Mouse (Mus musculus): Measurements from ENCODE around the gene Spns2. TPM values are rescaled to one million over a fixed set of nuclear protein-coding genes. Genes with fewer than 3 reads are reported as not detected.

The Spns2 gene
- total and polyA plus RNA-seq, 3 experiments = 0.07 to 0.17 (median 0.14) TPM

GRCm38 (mm10) chr11:72425201-72425600 is 64.5 kb downstream of the Spns2 start:
- Histone ChIP-seq H3K9me3 (replicated peaks; ENCODE audit: low read length) (peaks cover 12% of the 10 kb centered on the region), H3K27ac (ENCODE audit: insufficient read depth, low read depth) (no peak overlapping the region), H3K79me2 (replicated peaks; ENCODE audit: control insufficient read depth, extremely low read depth, insufficient read depth, poor library complexity, severe bottlenecking) (no peaks in the 10 kb centered on the region), H3K4me2 (ENCODE audit: insufficient read depth, low read depth, poor library complexity, severe bottlenecking) (no peak overlapping the region), H3K27me3 (replicated peaks) (peaks cover 13% of the 10 kb centered on the region), H3K9ac (ENCODE audit: insufficient read depth, low read depth) (no peak overlapping the region), H3K4me3 (replicated peaks in 1 of 3; ENCODE audit: low read depth in 2 of 3, low read length in 2 of 3, poor library complexity in 1 of 3) (no peak overlapping the region), H3K36me3 (replicated peaks in 1 of 2; ENCODE audit: control insufficient read depth in 1 of 2, insufficient read depth in 1 of 2, low read length in 1 of 2) (no peaks in the 10 kb centered on the region), H3K4me1 (ENCODE audit: control insufficient read depth in 1 of 2, insufficient read depth in 2 of 2) (peaks cover 0 to 11% of the 10 kb centered on the region in 2 experiments; a peak in 2 of 4 replicates)
- no peak for TF ChIP-seq MEF2A (IDR thresholded peaks at IDR 0.05; ENCODE audit: borderline replicate concordance, low read depth, low read length)
- no peak for TF ChIP-seq GABPA (IDR thresholded peaks at IDR 0.05; ENCODE audit: insufficient replicate concordance, low read depth, low read length)
- no peak for TF ChIP-seq ZC3H11A (IDR thresholded peaks at IDR 0.05; ENCODE audit: low read depth, low read length)
- TF ChIP-seq PAX5 (IDR thresholded peaks at IDR 0.05; ENCODE audit: low read length) = no peak
- TF ChIP-seq MAX (IDR thresholded peaks at IDR 0.05; ENCODE audit: low read length) = no peak
- in situ Hi-C loops (cut with MboI; ENCODE audit: low pct_ligation_motif_present, low pct_unique_long_range_greater_than_20kb, low sequenced_read_pairs) (loop anchor here (25.0 kb wide), 1 partner anchor 587 kb away; the partner anchor contains the start of gene Camkk1), dilution Hi-C loops (cut with MboI; ENCODE audit: extremely low pct_ligation_motif_present, extremely low pct_unique_long_range_greater_than_20kb, low sequenced_read_pairs) (no loop called here)
- DNase-seq (ENCODE audit: extremely low read depth) = no peak

- in situ Hi-C loops (cut with MboI; ENCODE audit: low pct_ligation_motif_present, low pct_unique_long_range_greater_than_20kb, low sequenced_read_pairs) = loop anchor here (5.0 kb wide), 1 partner anchor 81 kb away; no protein-coding TSS in a partner anchor
- Histone ChIP-seq H3K4me3 (replicated peaks in 1 of 3; ENCODE audit: low read depth in 2 of 3, low read length in 2 of 3, poor library complexity in 1 of 3) (no peak overlapping the region), H3K4me1 (ENCODE audit: control insufficient read depth in 1 of 2, insufficient read depth in 2 of 2) (peaks cover 0 to 5% of the 10 kb centered on the region in 2 experiments; a peak in 1 of 4 replicates), H3K9ac (ENCODE audit: insufficient read depth, low read depth) (no peak overlapping the region), H3K9me3 (replicated peaks; ENCODE audit: low read length) (peaks cover 12% of the 10 kb centered on the region), H3K27ac (ENCODE audit: insufficient read depth, low read depth) (no peak overlapping the region), H3K36me3 (replicated peaks in 1 of 2; ENCODE audit: control insufficient read depth in 1 of 2, insufficient read depth in 1 of 2, low read length in 1 of 2) (no peaks in the 10 kb centered on the region), H3K4me2 (ENCODE audit: insufficient read depth, low read depth, poor library complexity, severe bottlenecking) (no peak overlapping the region), H3K79me2 (replicated peaks; ENCODE audit: control insufficient read depth, extremely low read depth, insufficient read depth, poor library complexity, severe bottlenecking) (no peaks in the 10 kb centered on the region), H3K27me3 (replicated peaks) (peaks cover 13% of the 10 kb centered on the region)
- dilution Hi-C loops (cut with MboI; ENCODE audit: extremely low pct_ligation_motif_present, extremely low pct_unique_long_range_greater_than_20kb, low sequenced_read_pairs) = no loop called here
- no peak for TF ChIP-seq HCFC1 (IDR thresholded peaks at IDR 0.05; ENCODE audit: low read depth, low read length)
- no peak for TF ChIP-seq CHD2 (IDR thresholded peaks at IDR 0.05; ENCODE audit: low read length)
- no peak for TF ChIP-seq EP300 (IDR thresholded peaks at IDR 0.05; ENCODE audit: low read length)
- no peak for TF ChIP-seq MAFK (IDR thresholded peaks at IDR 0.05; ENCODE audit: insufficient replicate concordance, low read length)
- no peak for DNase-seq (ENCODE audit: extremely low read depth)
These were observed 66.0 kb downstream of the Spns2 start for GRCm38 (mm10) chr11:72423686-72424085.

DNA sequence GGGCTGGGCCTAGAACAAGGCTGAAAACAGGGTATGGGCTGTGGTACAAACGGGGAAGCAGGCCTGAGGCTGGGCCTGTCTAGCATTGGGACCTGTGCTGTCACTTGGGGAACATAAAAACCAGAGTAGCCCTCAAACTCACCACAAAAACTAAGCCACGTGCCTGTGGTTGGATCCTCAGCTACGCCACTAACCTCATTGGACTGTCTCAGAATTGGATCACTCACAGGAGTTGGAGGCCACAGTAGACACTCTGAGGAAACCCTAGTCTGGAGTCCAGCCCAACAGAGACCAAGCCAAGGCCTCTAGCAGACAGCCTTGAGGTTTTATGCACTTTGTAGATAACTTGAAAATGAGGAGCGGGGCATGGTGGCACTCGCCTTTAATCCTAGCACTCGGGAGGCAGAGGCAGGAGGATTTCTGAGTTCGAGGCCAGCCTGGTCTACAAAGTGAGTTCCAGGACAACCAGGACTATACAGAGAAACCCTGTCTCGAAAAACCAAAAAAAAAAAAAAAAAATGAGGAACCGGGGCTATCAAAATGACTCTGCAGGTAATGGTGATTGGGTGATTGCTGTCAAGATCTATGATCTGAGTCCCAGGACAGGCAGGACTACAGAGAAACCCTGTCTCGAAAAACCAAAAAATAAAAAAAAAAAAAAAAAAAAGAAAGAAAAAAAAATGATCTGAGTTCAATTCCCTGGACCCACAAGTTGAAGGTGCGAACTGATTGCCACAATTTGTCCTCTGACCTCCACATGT is 68.0 kb downstream of the Spns2 start:
- no peaks in the 10 kb centered on the region for H3K36me3 ChIP-seq (replicated peaks in 1 of 2; ENCODE audit: control insufficient read depth in 1 of 2, insufficient read depth in 1 of 2, low read length in 1 of 2)
- peaks cover 0 to 13% of the 10 kb centered on the region in 2 experiments; a peak in 2 of 4 replicates for H3K4me1 ChIP-seq (ENCODE audit: control insufficient read depth in 1 of 2, insufficient read depth in 2 of 2)
- no peak overlapping the region for H3K4me2 ChIP-seq (ENCODE audit: insufficient read depth, low read depth, poor library complexity, severe bottlenecking)
- in situ Hi-C loops (cut with MboI; ENCODE audit: low pct_ligation_motif_present, low pct_unique_long_range_greater_than_20kb, low sequenced_read_pairs) (loop anchor here (5.0 kb wide), 1 partner anchor 79 kb away; no protein-coding TSS in a partner anchor), dilution Hi-C loops (cut with MboI; ENCODE audit: extremely low pct_ligation_motif_present, extremely low pct_unique_long_range_greater_than_20kb, low sequenced_read_pairs) (no loop called here)
- peaks cover 18% of the 10 kb centered on the region for H3K27me3 ChIP-seq (replicated peaks)
- no peak overlapping the region for H3K4me3 ChIP-seq (replicated peaks in 1 of 3; ENCODE audit: low read depth in 2 of 3, low read length in 2 of 3, poor library complexity in 1 of 3)
- H3K9me3 ChIP-seq (replicated peaks; ENCODE audit: low read length) = peaks cover 5% of the 10 kb centered on the region
- H3K79me2 ChIP-seq (replicated peaks; ENCODE audit: control insufficient read depth, extremely low read depth, insufficient read depth, poor library complexity, severe bottlenecking) = no peaks in the 10 kb centered on the region
- no peak overlapping the region for H3K9ac ChIP-seq (ENCODE audit: insufficient read depth, low read depth)
- H3K27ac ChIP-seq (ENCODE audit: insufficient read depth, low read depth) = no peak overlapping the region
- DNase-seq (ENCODE audit: extremely low read depth) = no peak
- TF ChIP-seq TBP (conservative IDR thresholded peaks at IDR 0.05; ENCODE audit: low read depth, low read length) (no peak), BHLHE40 (IDR thresholded peaks at IDR 0.05; ENCODE audit: low read depth, low read length) (peak; percentile 87), USF1 (IDR thresholded peaks at IDR 0.05; ENCODE audit: low read depth, low read length) (no peak), ZMIZ1 (IDR thresholded peaks at IDR 0.05; ENCODE audit: low read depth, low read length) (no peak), EP300 (IDR thresholded peaks at IDR 0.05; ENCODE audit: low read length) (peak; percentile 54), CHD1 (IDR thresholded peaks at IDR 0.05; ENCODE audit: low read depth, low read length) (no peak), MYC (IDR thresholded peaks at IDR 0.05; ENCODE audit: low read depth, low read length) (no peak), NELFE (IDR thresholded peaks at IDR 0.05; ENCODE audit: low read depth, low read length) (no peak), ZNF384 (IDR thresholded peaks at IDR 0.05; ENCODE audit: low read depth, low read length) (peak; percentile 89), USF2 (conservative IDR thresholded peaks at IDR 0.05; ENCODE audit: low read depth, low read length) (no peak), CHD2 (IDR thresholded peaks at IDR 0.05; ENCODE audit: low read length) (no peak), SIN3A (IDR thresholded peaks at IDR 0.05; ENCODE audit: low read length) (no peak), JUND (conservative IDR thresholded peaks at IDR 0.05; ENCODE audit: low read depth, low read length) (no peak), CTCF (conservative IDR thresholded peaks at IDR 0.05 in 1 of 2, IDR thresholded peaks at IDR 0.05 in 1 of 2; ENCODE audit: low read depth in 2 of 2, low read length in 2 of 2) (no peak), MEF2A (IDR thresholded peaks at IDR 0.05; ENCODE audit: borderline replicate concordance, low read depth, low read length) (no peak), MAX (IDR thresholded peaks at IDR 0.05; ENCODE audit: low read length) (no peak), POLR2A (IDR thresholded peaks at IDR 0.05; ENCODE audit: low read depth, low read length) (no peak), JUN (IDR thresholded peaks at IDR 0.05; ENCODE audit: insufficient read depth, low read depth, low read length) (no peak; the same call in 1 of the 2 replicates), ZC3H11A (IDR thresholded peaks at IDR 0.05; ENCODE audit: low read depth, low read length) (no peak), ZKSCAN1 (IDR thresholded peaks at IDR 0.05; ENCODE audit: borderline replicate concordance, low read depth, low read length) (no peak), MAFK (IDR thresholded peaks at IDR 0.05; ENCODE audit: insufficient replicate concordance, low read length) (no peak)

All from CH12.LX (cell line).